Mouse (Mus musculus): ENCODE measurements around the gene Dysf. TPM values are rescaled to one million over a fixed set of nuclear protein-coding genes. Genes with fewer than 3 reads are reported as not detected.

Gene Dysf
- polyA plus RNA-seq, 2 experiments = 13.2 to 16.5 TPM

GRCm38 (mm10) chr6:84142481-84142880, 134.1 kb downstream of the Dysf start:
- no peak for ATAC-seq (ENCODE audit: low FRiP score, low read depth)

GRCm38 (mm10) chr6:84143328-84143727, 134.9 kb downstream of the Dysf start:
- TF ChIP-seq POLR2A (IDR thresholded peaks at IDR 0.05; ENCODE audit: borderline replicate concordance, extremely low read depth, insufficient read depth, insufficient read length) = no peak
- no peak for ATAC-seq (ENCODE audit: low FRiP score, low read depth)
- no peaks in the 10 kb centered on the region for H3K27me3 ChIP-seq (ENCODE audit: control insufficient read depth, insufficient read depth, low read length)
- no peak for DNase-seq (ENCODE audit: low spot score)
- no peaks in the 10 kb centered on the region for H3K9me3 ChIP-seq (ENCODE audit: control insufficient read depth, low read length)
- peaks cover 20% of the 10 kb centered on the region for H3K4me1 ChIP-seq (ENCODE audit: control insufficient read depth, insufficient read depth, low read length)
- no peak overlapping the region for H3K4me2 ChIP-seq (replicated peaks; ENCODE audit: low read depth, low read length, severe bottlenecking)
- no peak overlapping the region for H3K4me3 ChIP-seq (replicated peaks; ENCODE audit: low read length)
- H3K9ac ChIP-seq (ENCODE audit: low read depth, low read length, severe bottlenecking) = no peak overlapping the region
- no peaks in the 10 kb centered on the region for H3K36me3 ChIP-seq (ENCODE audit: control insufficient read depth, insufficient read depth, low read length)
- peak overlapping the region; percentile 27; the same call in 1 of the 2 replicates for H3K27ac ChIP-seq (replicated peaks; ENCODE audit: low read depth, low read length)
- 55% methylated on average over 1 of the region's 1 CpGs for WGBS

More at GRCm38 (mm10) chr6:84142481-84142880, 134.1 kb downstream of the Dysf start:
- Histone ChIP-seq H3K9ac (ENCODE audit: low read depth, low read length, severe bottlenecking) (no peak overlapping the region), H3K4me2 (replicated peaks; ENCODE audit: low read depth, low read length, severe bottlenecking) (no peak overlapping the region), H3K4me1 (ENCODE audit: control insufficient read depth, insufficient read depth, low read length) (peaks cover 20% of the 10 kb centered on the region), H3K4me3 (replicated peaks; ENCODE audit: low read length) (no peak overlapping the region), H3K27me3 (ENCODE audit: control insufficient read depth, insufficient read depth, low read length) (no peaks in the 10 kb centered on the region), H3K36me3 (ENCODE audit: control insufficient read depth, insufficient read depth, low read length) (no peaks in the 10 kb centered on the region), H3K9me3 (ENCODE audit: control insufficient read depth, low read length) (no peaks in the 10 kb centered on the region), H3K27ac (replicated peaks; ENCODE audit: low read depth, low read length) (no peak overlapping the region)
- no peak for DNase-seq (ENCODE audit: low spot score)
- WGBS = 64% methylated on average over 8 of the region's 9 CpGs
- no peak for TF ChIP-seq POLR2A (IDR thresholded peaks at IDR 0.05; ENCODE audit: borderline replicate concordance, extremely low read depth, insufficient read depth, insufficient read length)

DNA sequence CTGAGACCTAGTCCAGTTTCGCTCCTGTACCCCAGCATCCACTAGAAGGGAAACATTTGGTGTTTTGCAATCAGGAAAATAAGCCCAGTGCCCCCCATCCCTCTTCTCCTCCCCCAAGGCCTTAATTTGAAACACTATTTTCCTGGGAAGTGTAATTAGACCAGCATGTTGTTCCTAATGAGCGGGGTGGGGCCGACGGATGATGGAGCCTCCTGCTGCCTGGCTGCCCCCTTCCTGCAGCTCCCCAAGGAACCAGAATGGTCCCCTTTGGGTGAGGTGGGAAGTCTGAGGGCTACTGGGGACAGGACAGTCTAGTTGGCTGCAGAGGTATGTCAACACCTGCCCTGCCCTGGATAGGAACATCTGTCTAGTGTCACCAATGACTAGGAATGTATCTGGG, 136.0 kb downstream of the Dysf start:
- Histone ChIP-seq H3K27ac (replicated peaks; ENCODE audit: low read depth, low read length) (no peak overlapping the region), H3K4me3 (replicated peaks; ENCODE audit: low read length) (no peak overlapping the region), H3K9ac (ENCODE audit: low read depth, low read length, severe bottlenecking) (no peak overlapping the region), H3K4me1 (ENCODE audit: control insufficient read depth, insufficient read depth, low read length) (peaks cover 24% of the 10 kb centered on the region), H3K4me2 (replicated peaks; ENCODE audit: low read depth, low read length, severe bottlenecking) (no peak overlapping the region), H3K9me3 (ENCODE audit: control insufficient read depth, low read length) (no peaks in the 10 kb centered on the region), H3K36me3 (ENCODE audit: control insufficient read depth, insufficient read depth, low read length) (no peaks in the 10 kb centered on the region), H3K27me3 (ENCODE audit: control insufficient read depth, insufficient read depth, low read length) (no peaks in the 10 kb centered on the region)
- ATAC-seq (ENCODE audit: low FRiP score, low read depth) (no peak), DNase-seq (ENCODE audit: low spot score) (no peak)
- WGBS = 57% methylated on average over 4 of the region's 4 CpGs
- TF ChIP-seq POLR2A (IDR thresholded peaks at IDR 0.05; ENCODE audit: borderline replicate concordance, extremely low read depth, insufficient read depth, insufficient read length) = no peak

DNA sequence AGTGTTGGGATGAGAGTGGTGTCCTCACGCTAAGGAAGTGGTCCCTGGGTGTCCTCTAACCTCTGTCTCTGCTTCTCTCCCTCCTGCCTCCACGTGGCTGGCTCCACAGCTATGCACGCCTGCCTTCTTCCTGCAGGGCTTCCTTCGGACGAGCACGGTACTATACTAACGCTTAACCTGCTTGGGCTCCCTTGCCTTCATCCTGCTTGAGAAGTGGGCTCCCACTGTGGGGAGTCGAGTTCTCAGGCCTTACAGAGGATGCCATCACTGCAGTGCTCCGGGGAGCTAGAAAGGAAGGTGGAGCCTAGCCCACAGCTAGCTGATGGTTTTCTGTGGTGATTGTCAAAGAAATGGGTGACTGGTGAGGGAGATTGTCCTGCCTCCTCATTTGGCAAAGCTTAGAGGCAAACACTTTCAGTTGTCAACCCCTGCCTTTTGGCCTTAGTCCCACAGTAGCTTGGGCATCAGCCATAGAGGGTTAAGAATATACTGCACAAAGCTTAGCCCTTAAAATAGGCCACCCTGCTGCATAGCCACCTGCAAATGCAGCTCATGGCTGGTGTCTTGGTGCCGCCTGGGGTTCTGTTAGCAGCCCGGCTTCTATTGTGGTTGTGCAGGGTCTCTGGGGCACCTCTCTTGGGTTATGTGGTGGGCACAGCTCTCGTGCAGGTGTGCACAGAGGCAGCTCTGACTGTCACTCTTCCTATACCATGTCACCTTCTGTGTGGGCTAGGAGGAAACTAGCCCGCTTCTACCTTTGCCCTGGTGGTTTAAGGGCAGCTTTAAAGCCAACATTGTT, 139.0 kb downstream of the Dysf start:
- no peak overlapping the region for H3K9ac ChIP-seq (ENCODE audit: low read depth, low read length, severe bottlenecking)
- H3K4me3 ChIP-seq (replicated peaks; ENCODE audit: low read length) = no peak overlapping the region
- H3K27ac ChIP-seq (replicated peaks; ENCODE audit: low read depth, low read length) = no peak overlapping the region
- H3K9me3 ChIP-seq (ENCODE audit: control insufficient read depth, low read length) = no peaks in the 10 kb centered on the region
- no peaks in the 10 kb centered on the region for H3K36me3 ChIP-seq (ENCODE audit: control insufficient read depth, insufficient read depth, low read length)
- 82% methylated on average over 13 of the region's 13 CpGs for WGBS
- TF ChIP-seq POLR2A (IDR thresholded peaks at IDR 0.05; ENCODE audit: borderline replicate concordance, extremely low read depth, insufficient read depth, insufficient read length) = no peak
- DNase-seq (ENCODE audit: low spot score) (no peak), ATAC-seq (ENCODE audit: low FRiP score, low read depth) (no peak)
- H3K27me3 ChIP-seq (ENCODE audit: control insufficient read depth, insufficient read depth, low read length) = no peaks in the 10 kb centered on the region
- peaks cover 36% of the 10 kb centered on the region for H3K4me1 ChIP-seq (ENCODE audit: control insufficient read depth, insufficient read depth, low read length)
- H3K4me2 ChIP-seq (replicated peaks; ENCODE audit: low read depth, low read length, severe bottlenecking) = no peak overlapping the region

- no peak overlapping the region for H3K4me3 ChIP-seq (replicated peaks; ENCODE audit: low read length)
- DNase-seq (ENCODE audit: low spot score) = peak; percentile 72
- ATAC-seq (ENCODE audit: low FRiP score, low read depth) = no peak
- H3K4me2 ChIP-seq (replicated peaks; ENCODE audit: low read depth, low read length, severe bottlenecking) = no peak overlapping the region
- H3K27ac ChIP-seq (replicated peaks; ENCODE audit: low read depth, low read length) = no peak overlapping the region
- peaks cover 26% of the 10 kb centered on the region for H3K4me1 ChIP-seq (ENCODE audit: control insufficient read depth, insufficient read depth, low read length)
- TF ChIP-seq POLR2A (IDR thresholded peaks at IDR 0.05; ENCODE audit: borderline replicate concordance, extremely low read depth, insufficient read depth, insufficient read length) = no peak
- H3K36me3 ChIP-seq (ENCODE audit: control insufficient read depth, insufficient read depth, low read length) = no peaks in the 10 kb centered on the region
- no peaks in the 10 kb centered on the region for H3K9me3 ChIP-seq (ENCODE audit: control insufficient read depth, low read length)
- no peak overlapping the region for H3K9ac ChIP-seq (ENCODE audit: low read depth, low read length, severe bottlenecking)
- WGBS = 38% methylated on average over 6 of the region's 6 CpGs
- no peaks in the 10 kb centered on the region for H3K27me3 ChIP-seq (ENCODE audit: control insufficient read depth, insufficient read depth, low read length)
Measured at GRCm38 (mm10) chr6:84148470-84148869, 140.1 kb downstream of the Dysf start.
